Mouse (Mus musculus) midbrain, embryonic 15.5 days (tissue): ENCODE measurements around the gene Gca. TPM values are rescaled to one million over a fixed set of nuclear protein-coding genes. Genes with fewer than 3 reads are reported as not detected.
"Not testable (repeated sequence)": the region's sequence is repeated elsewhere in the genome, so short reads cannot be mapped to it uniquely, and the experiment has no call there.

Experiments used
- ATAC-seq: fragments of 200-750 bp; cut with Nextera tagmentation; replicated peaks from 2 replicates; pipeline ENCODE4 v1.8.0; 2017; ENCODE audit warnings: moderate TSS enrichment
- H3K27ac ChIP-seq: fragments of 300-500 bp; sonication (generic); 2 replicates; pipeline ENCODE4 v1.5.1; 2015; ENCODE audit warnings: mild to moderate bottlenecking, inconsistent platforms
- H3K27me3 ChIP-seq: fragments of 300-500 bp; sonication (generic); replicated peaks from 2 replicates; pipeline ENCODE4 v1.6.1; 2015; ENCODE audit warnings: inconsistent platforms
- H3K36me3 ChIP-seq: fragments of 300-500 bp; sonication (generic); replicated peaks from 2 replicates; pipeline ENCODE4 v1.6.1; 2015; ENCODE audit warnings: inconsistent platforms
- H3K4me1 ChIP-seq: fragments of 300-500 bp; sonication (generic); 2 replicates; pipeline ENCODE4 v1.6.1; 2015; ENCODE audit warnings: inconsistent platforms
- H3K4me2 ChIP-seq: fragments of 300-500 bp; sonication (generic); 2 replicates; pipeline ENCODE4 v1.6.1; 2015; ENCODE audit warnings: inconsistent platforms, mild to moderate bottlenecking, moderate library complexity
- H3K4me3 ChIP-seq: fragments of 300-500 bp; sonication (generic); 2 replicates; pipeline ENCODE4 v1.5.1; 2015; ENCODE audit warnings: mild to moderate bottlenecking, inconsistent platforms
- H3K9ac ChIP-seq: fragments of 300-500 bp; sonication (generic); 2 replicates; pipeline ENCODE4 v1.6.1; 2015; ENCODE audit warnings: mild to moderate bottlenecking, inconsistent platforms
- H3K9me3 ChIP-seq: fragments of 300-500 bp; sonication (generic); 2 replicates; pipeline ENCODE4 v1.6.1; 2016; ENCODE audit warnings: inconsistent platforms
- whole genome bisulfite sequencing: fragments of 180-500 bp; shearing (Covaris S2); methylation state at CpG from one replicate; pipeline ENCODE4 v1.1.7; 2015; ENCODE audit warnings: mixed read lengths; 5-methylcytosine and 5-hydroxymethylcytosine counted together
- polyA plus RNA-seq: library from polyadenylated mRNA; unstranded; fragments of >200 nt; fragmentation: Nextera tagmentation; extraction: Ambion mirVana; gene quantifications from 2 replicates; pipeline ENCODE4 v1.2.1, GENCODE M21; 2015

Gene Gca
- polyA plus RNA-seq, 1 experiment from 2014 or later, result 2.7 TPM

DNA sequence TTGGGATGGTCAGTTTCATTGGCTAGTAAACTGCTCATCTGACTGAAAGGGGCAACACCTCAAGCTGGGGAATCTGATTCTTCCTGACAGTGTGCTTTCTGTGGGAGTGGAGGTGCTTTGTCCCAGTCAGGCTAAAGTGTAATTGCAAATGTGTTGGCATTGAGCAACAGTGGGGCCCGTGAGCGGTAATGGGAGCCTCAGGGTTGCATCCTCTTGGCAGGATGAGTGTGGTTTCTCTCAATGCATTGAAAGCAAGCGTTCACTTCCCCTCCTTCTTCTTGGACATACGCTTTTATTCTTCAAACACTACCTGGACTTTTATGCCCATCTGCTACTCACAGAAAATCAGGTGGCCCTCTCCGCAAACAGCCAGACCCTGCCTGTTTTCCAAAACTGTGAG lies 8.7 kb downstream of the Gca start:
- H3K36me3 ChIP-seq, result no peaks in the 10 kb centered on the region
- WGBS, result 92% methylated on average over 5 of the region's 5 CpGs
- no peak overlapping the region for H3K4me2 ChIP-seq
- H3K9ac ChIP-seq, result no peak overlapping the region
- H3K27me3 ChIP-seq, result no peaks in the 10 kb centered on the region
- ATAC-seq, result no peak
- no peak overlapping the region for H3K4me3 ChIP-seq
- no peaks in the 10 kb centered on the region for H3K4me1 ChIP-seq
- H3K27ac ChIP-seq, result no peak overlapping the region
- no peaks in the 10 kb centered on the region for H3K9me3 ChIP-seq

DNA sequence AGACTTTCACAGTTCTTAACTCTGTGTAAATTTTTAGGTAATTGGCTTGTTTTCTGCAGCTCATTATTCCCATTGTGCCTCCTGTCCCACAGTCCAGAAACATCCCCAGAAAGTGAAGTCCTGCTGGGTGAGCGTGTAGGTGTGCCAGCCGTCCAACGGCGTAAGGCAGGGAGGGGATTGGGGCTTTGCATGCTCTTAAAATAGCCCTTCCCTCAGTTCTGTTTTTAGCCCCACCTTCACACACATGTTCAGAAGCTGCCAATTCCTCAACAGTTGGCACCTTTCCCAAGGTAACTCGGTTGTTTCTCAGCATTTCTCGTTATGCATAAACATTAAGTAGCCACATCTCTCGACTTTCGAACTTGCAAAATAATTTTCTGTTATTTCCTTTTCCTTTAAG lies 17.6 kb downstream of the Gca start:
- no peak for ATAC-seq
- 71% methylated on average over 8 of the region's 8 CpGs for WGBS
- H3K4me3 ChIP-seq, result no peak overlapping the region

GRCm38 (mm10) chr2:62684989-62685595 lies 21.0 kb downstream of the Gca start:
- Histone ChIP-seq H3K4me1 (no peaks in the 10 kb centered on the region), H3K4me3 (no peak overlapping the region), H3K4me2 (no peak overlapping the region), H3K27me3 (no peaks in the 10 kb centered on the region), H3K9me3 (no peaks in the 10 kb centered on the region), H3K9ac (no peak overlapping the region), H3K36me3 (no peaks in the 10 kb centered on the region), H3K27ac (no peak overlapping the region)
- ATAC-seq, result no peak
- 63% methylated on average over 3 of the region's 3 CpGs for WGBS

More for the DNA sequence above, 17.6 kb downstream of the Gca start:
- Histone ChIP-seq H3K9ac (no peak overlapping the region), H3K4me1 (no peaks in the 10 kb centered on the region), H3K27ac (no peak overlapping the region), H3K9me3 (no peaks in the 10 kb centered on the region), H3K36me3 (no peaks in the 10 kb centered on the region), H3K4me2 (no peak overlapping the region), H3K27me3 (no peaks in the 10 kb centered on the region)

DNA sequence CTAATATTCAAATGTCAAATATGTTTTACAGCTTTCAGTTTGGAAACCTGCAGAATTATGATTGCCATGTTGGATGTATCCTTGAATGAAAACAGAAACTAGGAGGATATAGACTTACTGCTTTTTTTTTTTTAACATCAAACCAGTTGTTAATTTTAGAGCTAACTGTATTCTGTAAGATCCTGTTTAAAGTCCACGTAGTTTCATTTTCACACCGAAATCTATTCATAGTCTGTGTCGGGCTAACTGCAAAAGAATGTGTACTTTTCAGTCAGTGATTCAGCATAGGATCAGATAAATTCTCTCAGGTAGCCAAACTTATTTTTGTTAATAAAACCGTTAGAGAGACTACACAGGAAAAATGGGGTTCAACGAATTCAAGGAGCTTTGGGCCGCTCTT lies 21.8 kb downstream of the Gca start:
- Histone ChIP-seq H3K4me1 (no peaks in the 10 kb centered on the region), H3K36me3 (no peaks in the 10 kb centered on the region), H3K27me3 (no peaks in the 10 kb centered on the region), H3K4me3 (no peak overlapping the region), H3K9me3 (no peaks in the 10 kb centered on the region), H3K4me2 (no peak overlapping the region), H3K9ac (no peak overlapping the region), H3K27ac (no peak overlapping the region)
- WGBS, result 90% methylated on average over 6 of the region's 6 CpGs
- ATAC-seq, result no peak

- no peak overlapping the region for H3K9ac ChIP-seq
- no peaks in the 10 kb centered on the region for H3K9me3 ChIP-seq
- ATAC-seq, result no peak
- no peaks in the 10 kb centered on the region for H3K4me1 ChIP-seq
- 87% methylated on average over 3 of the region's 3 CpGs for WGBS
- H3K27ac ChIP-seq, result no peak overlapping the region
- no peaks in the 10 kb centered on the region for H3K27me3 ChIP-seq
- H3K4me2 ChIP-seq, result no peak overlapping the region
- peaks cover 3% of the 10 kb centered on the region; the same call in 1 of the 2 replicates for H3K36me3 ChIP-seq
- no peak overlapping the region for H3K4me3 ChIP-seq
These were observed 42.2 kb downstream of the Gca start for GRCm38 (mm10) chr2:62706313-62706712.

DNA sequence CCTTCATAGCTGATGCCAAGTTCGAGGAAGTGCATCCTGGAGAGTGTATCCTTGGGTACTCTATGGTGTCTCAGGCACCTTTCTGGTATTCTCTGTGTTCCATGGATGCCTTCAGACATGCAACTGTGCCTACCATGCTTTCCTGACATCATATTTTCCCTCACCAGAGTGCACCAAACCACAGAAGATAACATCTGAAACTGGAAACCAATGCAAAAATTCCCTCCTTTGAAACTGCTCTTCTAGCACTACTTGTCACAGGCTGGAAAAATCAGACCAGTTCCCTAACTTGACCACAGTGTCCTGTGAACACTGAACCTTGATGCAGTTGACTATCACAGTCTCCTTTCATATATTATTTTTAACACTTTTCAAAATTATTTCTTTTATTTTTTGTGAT lies 45.5 kb downstream of the Gca start:
- ATAC-seq, result no peak
- Histone ChIP-seq H3K9me3 (no peaks in the 10 kb centered on the region), H3K27me3 (no peaks in the 10 kb centered on the region), H3K27ac (no peak overlapping the region), H3K4me3 (no peak overlapping the region), H3K36me3 (no peaks in the 10 kb centered on the region), H3K4me2 (no peak overlapping the region), H3K4me1 (no peaks in the 10 kb centered on the region), H3K9ac (no peak overlapping the region)
- WGBS, result 85% methylated on average over 1 of the region's 1 CpGs

- not testable (repeated sequence) for H3K4me2 ChIP-seq, H3K4me1 ChIP-seq, H3K4me3 ChIP-seq, H3K36me3 ChIP-seq, H3K9ac ChIP-seq, H3K9me3 ChIP-seq, H3K27ac ChIP-seq, ATAC-seq, H3K27me3 ChIP-seq
- 93% methylated on average over 4 of the region's 4 CpGs for WGBS
These were observed 50.3 kb downstream of the Gca start for GRCm38 (mm10) chr2:62714362-62714761.

- H3K27me3 ChIP-seq, result no peaks in the 10 kb centered on the region
- no peaks in the 10 kb centered on the region for H3K9me3 ChIP-seq
- H3K36me3 ChIP-seq, result no peaks in the 10 kb centered on the region
- no peak overlapping the region for H3K9ac ChIP-seq
- WGBS, result 93% methylated on average over 4 of the region's 4 CpGs
- H3K4me1 ChIP-seq, result no peaks in the 10 kb centered on the region
- no peak overlapping the region for H3K4me3 ChIP-seq
- H3K27ac ChIP-seq, result no peak overlapping the region
- no peak for ATAC-seq
- H3K4me2 ChIP-seq, result no peak overlapping the region
These were observed 51.2 kb downstream of the Gca start for GRCm38 (mm10) chr2:62715260-62715659.

DNA sequence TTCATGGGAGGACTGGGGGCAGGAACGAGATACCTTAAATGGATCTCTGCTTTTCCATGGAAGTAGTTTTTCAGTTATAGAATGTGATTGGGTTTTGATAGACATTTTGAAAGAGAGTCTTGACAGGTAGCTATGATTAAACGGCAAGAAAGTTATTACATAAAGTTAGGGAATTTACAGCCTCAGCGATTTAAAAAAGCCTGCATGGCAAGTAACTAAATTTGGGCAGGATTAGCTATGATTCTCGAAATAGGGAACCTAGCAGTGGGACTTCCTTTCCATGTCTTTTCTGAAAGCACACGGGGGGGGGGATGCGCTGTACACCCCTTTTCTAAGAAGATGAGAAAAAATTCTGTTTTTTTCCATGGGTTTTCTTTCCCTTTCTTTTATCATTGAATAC lies 53.2 kb downstream of the Gca start:
- no peak overlapping the region for H3K4me2 ChIP-seq
- WGBS, result 83% methylated on average over 6 of the region's 6 CpGs
- no peak for ATAC-seq

GRCm38 (mm10) chr2:62718411-62718810 lies 54.3 kb downstream of the Gca start:
- 28% methylated on average over 1 of the region's 1 CpGs for WGBS
- Histone ChIP-seq H3K36me3 (no peaks in the 10 kb centered on the region), H3K4me3 (no peak overlapping the region), H3K4me2 (no peak overlapping the region), H3K4me1 (no peaks in the 10 kb centered on the region), H3K9ac (no peak overlapping the region), H3K27ac (no peak overlapping the region), H3K9me3 (no peaks in the 10 kb centered on the region), H3K27me3 (no peaks in the 10 kb centered on the region)
- peak; percentile 76; the same call in 1 of the 2 replicates for ATAC-seq

More for the DNA sequence above, 53.2 kb downstream of the Gca start:
- no peaks in the 10 kb centered on the region for H3K9me3 ChIP-seq
- H3K36me3 ChIP-seq, result no peaks in the 10 kb centered on the region
- H3K9ac ChIP-seq, result no peak overlapping the region
- H3K27ac ChIP-seq, result 0 out of 2 replicates have a peak overlapping the region, but pooled peaks have one; percentile 44
- no peaks in the 10 kb centered on the region for H3K27me3 ChIP-seq
- no peaks in the 10 kb centered on the region for H3K4me1 ChIP-seq
- no peak overlapping the region for H3K4me3 ChIP-seq

- no peak overlapping the region for H3K27ac ChIP-seq
- H3K4me2 ChIP-seq, result no peak overlapping the region
- H3K36me3 ChIP-seq, result no peaks in the 10 kb centered on the region
- no peak for ATAC-seq
- no peaks in the 10 kb centered on the region for H3K9me3 ChIP-seq
- H3K4me3 ChIP-seq, result no peak overlapping the region
- no peak overlapping the region for H3K9ac ChIP-seq
- no peaks in the 10 kb centered on the region for H3K4me1 ChIP-seq
- 67% methylated on average over 1 of the region's 1 CpGs for WGBS
- no peaks in the 10 kb centered on the region for H3K27me3 ChIP-seq
These were observed 61.9 kb downstream of the Gca start for GRCm38 (mm10) chr2:62725946-62726345.

DNA sequence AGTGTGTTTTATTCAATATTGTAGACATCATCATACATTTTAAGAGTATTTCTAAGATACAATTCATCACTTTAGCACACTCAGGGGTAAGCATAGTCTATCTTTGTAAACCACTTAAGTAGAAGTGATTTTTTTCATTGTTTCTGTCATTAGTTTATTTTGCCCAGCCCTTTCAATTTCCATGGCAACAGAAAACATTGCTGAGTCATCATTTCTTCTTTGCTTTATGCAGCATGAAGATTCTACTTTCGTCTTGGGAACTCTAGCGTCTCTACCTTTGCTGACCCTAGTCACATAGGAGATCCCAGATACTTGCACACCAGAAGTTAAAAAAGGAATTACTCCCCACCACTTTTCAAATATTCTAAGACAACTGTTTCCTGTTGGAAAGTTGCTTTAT lies 63.6 kb downstream of the Gca start:
- ATAC-seq, result no peak
- no peaks in the 10 kb centered on the region for H3K4me1 ChIP-seq
- H3K9me3 ChIP-seq, result no peaks in the 10 kb centered on the region

DNA sequence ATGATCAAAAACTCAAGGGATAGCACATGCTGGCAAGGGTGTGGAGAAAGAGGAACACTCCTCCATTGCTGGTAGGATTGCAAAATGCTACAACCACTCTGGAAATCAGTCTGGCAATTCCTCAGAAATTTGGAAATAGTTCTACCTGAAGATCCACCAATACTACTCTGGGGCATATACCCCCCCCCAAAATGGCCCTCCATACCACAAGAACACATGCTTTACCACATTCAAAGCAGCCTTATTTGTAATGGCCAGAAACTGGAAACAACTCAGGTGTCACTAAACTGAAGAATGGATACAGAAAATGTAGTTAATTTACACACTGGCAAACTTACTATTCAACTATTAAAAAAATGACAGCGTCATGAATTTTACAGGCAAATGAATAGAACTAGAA lies 66.6 kb downstream of the Gca start:
- Histone ChIP-seq H3K27ac (no peak overlapping the region), H3K4me1 (no peaks in the 10 kb centered on the region), H3K36me3 (no peaks in the 10 kb centered on the region), H3K4me3 (no peak overlapping the region), H3K27me3 (no peaks in the 10 kb centered on the region), H3K4me2 (no peak overlapping the region), H3K9ac (no peak overlapping the region), H3K9me3 (no peaks in the 10 kb centered on the region)
- WGBS, result 73% methylated on average over 1 of the region's 1 CpGs
- no peak for ATAC-seq

More for the DNA sequence above, 63.6 kb downstream of the Gca start:
- Histone ChIP-seq H3K4me2 (no peak overlapping the region), H3K27ac (no peak overlapping the region), H3K4me3 (no peak overlapping the region), H3K27me3 (no peaks in the 10 kb centered on the region), H3K9ac (no peak overlapping the region), H3K36me3 (no peaks in the 10 kb centered on the region)
- WGBS, result 88% methylated on average over 2 of the region's 2 CpGs
